In the genomic region with DNA sequence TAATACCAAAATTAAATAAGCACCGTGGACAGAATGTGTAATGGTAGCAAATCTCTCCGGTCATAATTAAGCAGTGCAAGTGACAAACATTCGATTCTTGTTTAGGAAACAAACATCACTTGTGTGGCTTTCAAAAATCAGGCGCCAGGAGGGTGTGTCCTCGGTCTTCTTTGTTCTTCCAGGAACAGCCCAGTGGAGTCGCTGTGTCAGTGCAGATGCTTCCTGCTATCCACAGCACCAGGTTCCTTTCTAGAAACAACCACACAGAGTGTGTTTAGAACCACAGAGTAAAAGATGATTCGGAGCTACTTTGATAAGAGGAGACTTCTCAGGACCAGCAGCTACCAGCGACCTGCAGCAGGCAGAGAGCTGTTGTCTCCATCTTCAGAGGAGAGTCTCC, we compare ENCODE assay signal across 14 mouse cellular contexts.
DNase-seq lines count a peak whose midpoint lies in the region; ATAC-seq and TF ChIP-seq lines count a peak whose summit lies in the region.
"Had no signal": no experiment of that assay in that cellular context is flagged by ENCODE, and none has a peak within 500 bp of the region (broad histone marks: within the 10 kb centered on the region; RNA-seq: fewer than 3 reads in every experiment).

No protein-coding gene starts in this region.

- ATAC-seq in intestine, postnatal 0 days = no peak
- ATAC-seq in intestine, embryonic 16.5 days = no peak
- ATAC-seq: activated CD4-positive, CD25-positive, alpha-beta regulatory T cell, adult 4 months had no signal

- no peak overlapping the region for H3K9ac ChIP-seq in intestine, postnatal 0 days (ENCODE audit: low read depth, low read length)
- no peak overlapping the region for H3K9ac ChIP-seq in intestine, embryonic 16.5 days (ENCODE audit: low read depth, low read length)
- H3K9ac ChIP-seq: embryonic facial prominence, embryonic 13.5 days had no signal

- peak; percentile 10 for DNase-seq in embryo, embryonic 11 days
- DNase-seq in embryo, embryonic 9.5 days (ENCODE audit: extremely low spot score) = no peak
- peak; percentile 16 for DNase-seq in right cerebral cortex, postnatal 14 days
- DNase-seq in right cerebral cortex, postnatal 36 days (ENCODE audit: low spot score in 2 of 2) = no peak
- DNase-seq in kidney, postnatal 25 days = no peak
- no peak for DNase-seq in thymus, postnatal 36 days
- DNase-seq: cerebellum, adult 9-11 months; kidney, postnatal 36 days; lung, postnatal 10 days had no signal

- H3K36me3 ChIP-seq in intestine, postnatal 0 days (ENCODE audit: control insufficient read depth, insufficient read depth) = no peaks in the 10 kb centered on the region
- no peaks in the 10 kb centered on the region for H3K36me3 ChIP-seq in intestine, embryonic 16.5 days (ENCODE audit: control insufficient read depth, insufficient read depth, low read length)
- H3K36me3 ChIP-seq: embryonic facial prominence, embryonic 13.5 days; G1E had no signal

- no peak overlapping the region for H3K4me3 ChIP-seq in intestine, postnatal 0 days (ENCODE audit: low read depth, low read length)
- H3K4me3 ChIP-seq in intestine, embryonic 16.5 days (ENCODE audit: low read length) = no peak overlapping the region
- H3K4me3 ChIP-seq: embryonic facial prominence, embryonic 13.5 days had no signal

- H3K27me3 ChIP-seq in intestine, postnatal 0 days (replicated peaks; ENCODE audit: control insufficient read depth, insufficient read depth, low read length) = no peaks in the 10 kb centered on the region
- no peaks in the 10 kb centered on the region for H3K27me3 ChIP-seq in intestine, embryonic 16.5 days (replicated peaks; ENCODE audit: control insufficient read depth, insufficient read depth, low read length)
- H3K27me3 ChIP-seq: embryonic facial prominence, embryonic 13.5 days had no signal

- no peaks in the 10 kb centered on the region for H3K4me1 ChIP-seq in intestine, postnatal 0 days (replicated peaks; ENCODE audit: control insufficient read depth, insufficient read depth, low read length)
- H3K4me1 ChIP-seq in intestine, embryonic 16.5 days (ENCODE audit: control insufficient read depth, insufficient read depth, low read length) = no peaks in the 10 kb centered on the region
- H3K4me1 ChIP-seq: embryonic facial prominence, embryonic 13.5 days had no signal

- TF ChIP-seq CTCF in intestine, postnatal 0 days (IDR thresholded peaks at IDR 0.05; ENCODE audit: low read depth) = 0 out of 2 replicates have a peak, but pooled peaks have one; percentile 15

- H3K27ac ChIP-seq in intestine, postnatal 0 days (ENCODE audit: low read depth, low read length) = no peak overlapping the region
- H3K27ac ChIP-seq in intestine, embryonic 16.5 days (ENCODE audit: low read length) = no peak overlapping the region
- H3K27ac ChIP-seq: embryonic facial prominence, embryonic 13.5 days had no signal

- 53% methylated on average over 8 of the region's 8 CpGs for WGBS in intestine, postnatal 0 days
- 57% methylated on average over 8 of the region's 8 CpGs for WGBS in intestine, embryonic 16.5 days

- H3K4me2 ChIP-seq in intestine, postnatal 0 days (replicated peaks; ENCODE audit: low read depth) = no peak overlapping the region
- H3K4me2 ChIP-seq in intestine, embryonic 16.5 days (ENCODE audit: low read depth, low read length) = no peak overlapping the region
- H3K4me2 ChIP-seq: embryonic facial prominence, embryonic 13.5 days had no signal

- H3K9me3 ChIP-seq in intestine, postnatal 0 days (ENCODE audit: control insufficient read depth) = no peaks in the 10 kb centered on the region
- no peaks in the 10 kb centered on the region for H3K9me3 ChIP-seq in intestine, embryonic 16.5 days (ENCODE audit: control insufficient read depth, low read length)
- H3K9me3 ChIP-seq: embryonic facial prominence, embryonic 13.5 days had no signal

Comparison
In these comparisons a context has a peak if more than half of its experiments do, and no peak if none do; other contexts are left out.
1. DNase-seq: peak in embryo, embryonic 11 days (single experiment) and right cerebral cortex, postnatal 14 days (single experiment); none in embryo, embryonic 9.5 days (single experiment), right cerebral cortex, postnatal 36 days (0 of 2), kidney, postnatal 25 days (0 of 2) and thymus, postnatal 36 days (0 of 2).